Mouse (Mus musculus): Measurements from ENCODE around the gene Lrrc47. TPM values are rescaled to one million over a fixed set of nuclear protein-coding genes. Genes with fewer than 3 reads are reported as not detected.

Lrrc47 gene
- polyA plus RNA-seq, 1 experiment from 2014 or later: 8.6 TPM

DNA sequence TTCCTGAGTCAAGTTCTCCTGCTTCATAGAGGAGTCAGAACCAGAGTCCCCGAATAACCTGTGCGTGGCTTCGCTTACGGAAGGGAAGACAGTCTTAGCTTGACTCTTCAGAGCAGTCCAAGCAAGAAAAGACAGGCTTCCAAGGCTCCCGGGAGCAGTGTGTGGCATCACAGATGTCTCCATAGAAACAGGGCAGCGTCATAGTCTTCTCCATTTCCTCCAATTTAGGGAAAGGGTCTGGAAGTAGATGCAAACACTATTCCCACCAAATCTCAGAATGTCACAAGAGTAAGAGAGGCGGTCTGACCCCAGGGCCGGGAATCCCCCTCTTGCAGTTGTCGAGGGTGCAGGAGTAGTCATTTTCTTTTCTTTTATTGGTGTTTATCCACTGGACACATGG, 31.0 kb downstream of the Lrrc47 start, which contains the start of gene Ccdc27:
Gene Ccdc27 (minus strand): TSS at position 101 of the 400 bp plus-strand sequence.
- no peak within 1 kb of the TSS for H3K4me3 ChIP-seq (ENCODE audit: control insufficient read depth in 1 of 2, insufficient read depth in 1 of 2, low read depth in 1 of 2, low read length in 2 of 2)
- ATAC-seq (ENCODE audit: insufficient number of reproducible peaks, insufficient read depth, low FRiP score, low read depth): no peak
- no peaks in the 10 kb centered on the region for H3K4me1 ChIP-seq (ENCODE audit: control insufficient read depth in 2 of 2, insufficient read depth in 2 of 2, low read length in 2 of 2)
- H3K9me3 ChIP-seq (ENCODE audit: control insufficient read depth, low read length): no peaks in the 10 kb centered on the region
- H3K9ac ChIP-seq (ENCODE audit: low read length): no peak within 1 kb of the TSS
- WGBS: 79% methylated on average over 9 of the region's 9 CpGs
- H3K27ac ChIP-seq (replicated peaks in 1 of 2; ENCODE audit: control insufficient read depth in 1 of 2, insufficient read depth in 1 of 2, low read depth in 2 of 2, low read length in 2 of 2): no peak within 1 kb of the TSS
- H3K27me3 ChIP-seq (ENCODE audit: control insufficient read depth, insufficient read depth, low read length): peaks cover 10% of the 10 kb centered on the region; the same call in 1 of the 2 replicates
- no peak within 1 kb of the TSS for H3K4me2 ChIP-seq (ENCODE audit: low read length)
- H3K36me3 ChIP-seq (ENCODE audit: control insufficient read depth, insufficient read depth, low read length): no peaks in the 10 kb centered on the region

DNA sequence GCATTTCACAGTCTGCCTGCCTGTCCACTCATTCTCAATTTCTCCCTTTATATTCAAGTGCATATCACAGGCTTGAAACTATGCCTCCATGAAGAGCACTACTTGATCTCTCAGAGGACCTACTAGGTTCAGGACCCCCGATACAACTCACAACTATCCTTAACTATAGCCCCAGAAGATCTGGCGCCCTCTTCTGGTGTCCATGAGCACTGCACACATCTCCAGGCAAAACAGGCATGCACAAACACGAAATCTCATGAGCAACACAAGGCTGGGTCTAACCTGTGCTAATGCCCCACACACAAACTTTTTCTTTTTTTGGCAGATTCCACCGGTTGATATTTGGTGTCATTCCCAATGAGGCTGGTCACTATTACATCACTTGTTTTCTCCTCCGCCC, 34.3 kb downstream of the Lrrc47 start:
- 65% methylated on average over 5 of the region's 5 CpGs for WGBS
- Histone ChIP-seq H3K27me3 (ENCODE audit: control insufficient read depth, insufficient read depth, low read length) (peaks cover 10% of the 10 kb centered on the region; the same call in 1 of the 2 replicates), H3K4me3 (ENCODE audit: control insufficient read depth in 1 of 2, insufficient read depth in 1 of 2, low read depth in 1 of 2, low read length in 2 of 2) (no peak overlapping the region), H3K4me1 (ENCODE audit: control insufficient read depth in 2 of 2, insufficient read depth in 2 of 2, low read length in 2 of 2) (no peaks in the 10 kb centered on the region), H3K9me3 (ENCODE audit: control insufficient read depth, low read length) (no peaks in the 10 kb centered on the region), H3K9ac (ENCODE audit: low read length) (no peak overlapping the region), H3K27ac (replicated peaks in 1 of 2; ENCODE audit: control insufficient read depth in 1 of 2, insufficient read depth in 1 of 2, low read depth in 2 of 2, low read length in 2 of 2) (no peak overlapping the region), H3K36me3 (ENCODE audit: control insufficient read depth, insufficient read depth, low read length) (no peaks in the 10 kb centered on the region), H3K4me2 (ENCODE audit: low read length) (no peak overlapping the region)
- no peak for ATAC-seq (ENCODE audit: insufficient number of reproducible peaks, insufficient read depth, low FRiP score, low read depth)

DNA sequence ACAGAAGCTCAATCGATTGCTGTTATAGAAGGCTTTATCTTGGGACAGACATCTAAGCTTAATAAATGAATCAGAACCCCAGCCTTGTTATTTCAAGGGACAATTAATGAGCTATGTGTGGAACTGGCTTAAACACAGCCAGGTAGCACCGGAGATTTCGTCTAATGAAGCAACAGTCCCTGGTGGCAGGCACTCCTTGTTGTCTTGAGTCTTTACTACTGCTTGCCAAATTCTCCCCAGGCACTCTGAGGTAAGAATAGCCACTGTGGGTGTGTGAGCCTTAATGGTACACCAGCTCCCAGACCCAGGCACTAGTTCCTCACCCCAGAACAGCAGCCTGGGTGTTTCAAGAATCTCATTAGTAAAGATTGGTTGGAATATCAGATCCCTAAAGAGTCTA, 39.9 kb downstream of the Lrrc47 start:
- Histone ChIP-seq H3K27me3 (ENCODE audit: control insufficient read depth, insufficient read depth, low read length) (no peaks in the 10 kb centered on the region), H3K4me3 (ENCODE audit: control insufficient read depth in 1 of 2, insufficient read depth in 1 of 2, low read depth in 1 of 2, low read length in 2 of 2) (no peak overlapping the region), H3K36me3 (ENCODE audit: control insufficient read depth, insufficient read depth, low read length) (no peaks in the 10 kb centered on the region), H3K9me3 (ENCODE audit: control insufficient read depth, low read length) (no peaks in the 10 kb centered on the region), H3K4me2 (ENCODE audit: low read length) (no peak overlapping the region), H3K27ac (replicated peaks in 1 of 2; ENCODE audit: control insufficient read depth in 1 of 2, insufficient read depth in 1 of 2, low read depth in 2 of 2, low read length in 2 of 2) (no peak overlapping the region), H3K9ac (ENCODE audit: low read length) (no peak overlapping the region), H3K4me1 (ENCODE audit: control insufficient read depth in 2 of 2, insufficient read depth in 2 of 2, low read length in 2 of 2) (no peaks in the 10 kb centered on the region)
- ATAC-seq (ENCODE audit: insufficient number of reproducible peaks, insufficient read depth, low FRiP score, low read depth): no peak
- WGBS: 78% methylated on average over 3 of the region's 3 CpGs

DNA sequence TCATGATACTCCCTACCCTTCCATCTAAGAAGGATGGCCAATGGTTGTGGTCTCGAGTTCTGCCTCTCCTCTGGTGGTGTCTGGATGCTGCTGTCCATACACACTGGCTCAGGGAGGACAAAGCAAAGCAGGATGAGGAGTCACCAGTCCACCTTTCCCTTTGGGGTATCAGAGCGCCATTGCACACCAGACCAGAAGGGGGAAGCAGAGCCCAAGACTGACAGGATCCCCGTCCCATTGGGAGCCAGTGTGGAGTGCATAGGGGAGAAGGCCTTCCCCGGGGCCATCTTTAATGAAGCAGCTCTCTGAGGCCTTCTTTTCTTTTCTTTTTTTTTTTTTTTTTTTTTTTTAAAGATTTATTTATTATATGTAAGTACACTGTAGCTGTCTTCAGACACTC, 41.5 kb downstream of the Lrrc47 start:
- H3K4me2 ChIP-seq (ENCODE audit: low read length): no peak overlapping the region
- no peak overlapping the region for H3K27ac ChIP-seq (replicated peaks in 1 of 2; ENCODE audit: control insufficient read depth in 1 of 2, insufficient read depth in 1 of 2, low read depth in 2 of 2, low read length in 2 of 2)
- no peaks in the 10 kb centered on the region for H3K27me3 ChIP-seq (ENCODE audit: control insufficient read depth, insufficient read depth, low read length)
- H3K36me3 ChIP-seq (ENCODE audit: control insufficient read depth, insufficient read depth, low read length): no peaks in the 10 kb centered on the region
- no peaks in the 10 kb centered on the region for H3K4me1 ChIP-seq (ENCODE audit: control insufficient read depth in 2 of 2, insufficient read depth in 2 of 2, low read length in 2 of 2)
- ATAC-seq (ENCODE audit: insufficient number of reproducible peaks, insufficient read depth, low FRiP score, low read depth): no peak
- H3K4me3 ChIP-seq (ENCODE audit: control insufficient read depth in 1 of 2, insufficient read depth in 1 of 2, low read depth in 1 of 2, low read length in 2 of 2): no peak overlapping the region
- H3K9me3 ChIP-seq (ENCODE audit: control insufficient read depth, low read length): no peaks in the 10 kb centered on the region
- 57% methylated on average over 4 of the region's 4 CpGs for WGBS
- H3K9ac ChIP-seq (ENCODE audit: low read length): no peak overlapping the region

DNA sequence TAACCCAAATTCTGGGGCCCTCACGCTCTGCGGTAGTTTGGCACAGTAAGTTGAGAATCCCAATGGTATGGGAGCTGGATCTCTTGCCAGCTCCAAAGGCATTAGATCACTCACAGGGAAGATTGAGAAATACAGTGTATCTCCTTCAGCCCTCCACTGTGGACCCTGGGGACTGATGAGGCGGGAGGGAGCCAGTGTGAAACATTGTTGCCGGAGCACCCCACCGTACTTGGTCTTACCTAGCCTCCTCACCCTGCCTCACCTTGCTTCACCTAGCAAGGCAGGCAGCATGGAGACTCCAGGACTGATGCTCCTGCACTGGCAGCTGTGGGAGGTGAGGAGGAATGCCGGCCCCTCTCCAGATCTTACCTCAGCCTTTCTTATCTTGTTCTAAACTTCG, 44.0 kb downstream of the Lrrc47 start:
- ATAC-seq (ENCODE audit: insufficient number of reproducible peaks, insufficient read depth, low FRiP score, low read depth): no peak
- WGBS: 63% methylated on average over 7 of the region's 7 CpGs
- Histone ChIP-seq H3K4me3 (ENCODE audit: control insufficient read depth in 1 of 2, insufficient read depth in 1 of 2, low read depth in 1 of 2, low read length in 2 of 2) (no peak overlapping the region), H3K36me3 (ENCODE audit: control insufficient read depth, insufficient read depth, low read length) (no peaks in the 10 kb centered on the region), H3K9me3 (ENCODE audit: control insufficient read depth, low read length) (no peaks in the 10 kb centered on the region), H3K27ac (replicated peaks in 1 of 2; ENCODE audit: control insufficient read depth in 1 of 2, insufficient read depth in 1 of 2, low read depth in 2 of 2, low read length in 2 of 2) (no peak overlapping the region), H3K9ac (ENCODE audit: low read length) (no peak overlapping the region), H3K4me1 (ENCODE audit: control insufficient read depth in 2 of 2, insufficient read depth in 2 of 2, low read length in 2 of 2) (no peaks in the 10 kb centered on the region), H3K4me2 (ENCODE audit: low read length) (no peak overlapping the region), H3K27me3 (ENCODE audit: control insufficient read depth, insufficient read depth, low read length) (no peaks in the 10 kb centered on the region)

DNA sequence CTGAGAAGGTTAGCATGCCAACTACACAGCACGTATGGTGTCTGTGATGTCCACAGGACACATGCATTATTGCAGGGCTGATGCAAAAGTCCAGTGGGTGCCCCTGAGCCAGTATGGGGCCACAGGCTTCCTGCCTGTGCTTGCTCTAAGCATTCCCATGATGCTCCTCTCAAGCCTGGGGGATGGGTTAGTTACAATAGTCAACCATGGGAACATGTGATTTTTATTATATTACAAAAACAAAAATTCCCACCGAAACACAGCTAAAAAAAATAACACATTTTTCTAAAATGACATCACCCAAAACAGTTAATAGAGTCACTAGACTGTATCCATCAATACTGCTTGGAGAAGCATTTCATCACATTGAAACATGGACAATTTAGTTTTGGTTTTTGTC, 44.5 kb downstream of the Lrrc47 start:
- no peaks in the 10 kb centered on the region for H3K36me3 ChIP-seq (ENCODE audit: control insufficient read depth, insufficient read depth, low read length)
- no peaks in the 10 kb centered on the region for H3K4me1 ChIP-seq (ENCODE audit: control insufficient read depth in 2 of 2, insufficient read depth in 2 of 2, low read length in 2 of 2)
- no peak overlapping the region for H3K4me3 ChIP-seq (ENCODE audit: control insufficient read depth in 1 of 2, insufficient read depth in 1 of 2, low read depth in 1 of 2, low read length in 2 of 2)
- no peaks in the 10 kb centered on the region for H3K9me3 ChIP-seq (ENCODE audit: control insufficient read depth, low read length)
- H3K9ac ChIP-seq (ENCODE audit: low read length): no peak overlapping the region
- 60% methylated on average over 2 of the region's 2 CpGs for WGBS
- H3K27me3 ChIP-seq (ENCODE audit: control insufficient read depth, insufficient read depth, low read length): no peaks in the 10 kb centered on the region
- no peak overlapping the region for H3K27ac ChIP-seq (replicated peaks in 1 of 2; ENCODE audit: control insufficient read depth in 1 of 2, insufficient read depth in 1 of 2, low read depth in 2 of 2, low read length in 2 of 2)
- H3K4me2 ChIP-seq (ENCODE audit: low read length): no peak overlapping the region
- no peak for ATAC-seq (ENCODE audit: insufficient number of reproducible peaks, insufficient read depth, low FRiP score, low read depth)

DNA sequence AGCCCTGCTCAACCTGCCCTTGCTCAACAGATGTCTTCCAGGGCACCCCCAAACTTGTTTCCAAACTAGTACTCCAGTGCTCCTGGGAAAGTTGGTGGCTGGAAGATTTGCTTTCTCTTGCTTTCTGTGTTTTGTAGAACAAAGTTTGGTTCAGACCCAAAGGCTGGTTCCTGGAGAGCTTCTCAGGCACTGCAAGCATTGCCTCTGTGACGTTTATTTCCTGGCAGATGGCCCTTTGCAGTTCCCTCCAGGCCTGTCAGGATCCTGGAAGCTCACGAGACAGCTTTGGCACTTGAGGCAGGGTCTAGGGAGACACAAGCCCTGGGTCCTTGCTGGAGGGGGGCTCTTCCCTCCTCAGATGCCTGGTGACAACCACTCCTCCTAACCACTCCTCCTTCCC, 45.1 kb downstream of the Lrrc47 start:
- Histone ChIP-seq H3K4me1 (ENCODE audit: control insufficient read depth in 2 of 2, insufficient read depth in 2 of 2, low read length in 2 of 2) (no peaks in the 10 kb centered on the region), H3K27ac (replicated peaks in 1 of 2; ENCODE audit: control insufficient read depth in 1 of 2, insufficient read depth in 1 of 2, low read depth in 2 of 2, low read length in 2 of 2) (no peak overlapping the region), H3K4me3 (ENCODE audit: control insufficient read depth in 1 of 2, insufficient read depth in 1 of 2, low read depth in 1 of 2, low read length in 2 of 2) (no peak overlapping the region), H3K27me3 (ENCODE audit: control insufficient read depth, insufficient read depth, low read length) (no peaks in the 10 kb centered on the region), H3K9me3 (ENCODE audit: control insufficient read depth, low read length) (no peaks in the 10 kb centered on the region), H3K4me2 (ENCODE audit: low read length) (no peak overlapping the region), H3K36me3 (ENCODE audit: control insufficient read depth, insufficient read depth, low read length) (no peaks in the 10 kb centered on the region), H3K9ac (ENCODE audit: low read length) (no peak overlapping the region)
- WGBS: 25% methylated on average over 2 of the region's 2 CpGs
- no peak for ATAC-seq (ENCODE audit: insufficient number of reproducible peaks, insufficient read depth, low FRiP score, low read depth)

DNA sequence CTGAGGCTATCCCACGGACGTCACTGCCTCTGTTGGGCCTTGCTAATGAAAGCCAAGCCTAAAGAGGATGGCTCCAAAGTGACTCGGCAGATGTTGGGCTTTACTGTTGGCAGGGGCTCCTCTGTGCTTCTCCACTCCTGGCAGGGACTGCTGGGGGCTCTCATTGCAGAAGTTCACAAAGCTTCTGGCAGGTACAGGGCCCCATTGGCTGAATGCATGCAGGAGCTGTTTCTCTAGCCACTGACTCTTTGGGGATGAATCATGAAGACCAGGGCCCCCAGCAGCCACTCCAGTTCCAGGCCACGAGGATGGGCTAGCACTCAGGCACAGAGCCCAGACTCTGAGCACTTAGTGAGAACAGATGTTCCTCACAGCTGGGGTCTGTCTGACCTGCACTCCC, 46.2 kb downstream of the Lrrc47 start:
- Histone ChIP-seq H3K4me3 (ENCODE audit: control insufficient read depth in 1 of 2, insufficient read depth in 1 of 2, low read depth in 1 of 2, low read length in 2 of 2) (no peak overlapping the region), H3K9me3 (ENCODE audit: control insufficient read depth, low read length) (no peaks in the 10 kb centered on the region), H3K4me2 (ENCODE audit: low read length) (no peak overlapping the region), H3K36me3 (ENCODE audit: control insufficient read depth, insufficient read depth, low read length) (no peaks in the 10 kb centered on the region), H3K9ac (ENCODE audit: low read length) (no peak overlapping the region), H3K27ac (replicated peaks in 1 of 2; ENCODE audit: control insufficient read depth in 1 of 2, insufficient read depth in 1 of 2, low read depth in 2 of 2, low read length in 2 of 2) (no peak overlapping the region), H3K4me1 (ENCODE audit: control insufficient read depth in 2 of 2, insufficient read depth in 2 of 2, low read length in 2 of 2) (no peaks in the 10 kb centered on the region), H3K27me3 (ENCODE audit: control insufficient read depth, insufficient read depth, low read length) (no peaks in the 10 kb centered on the region)
- ATAC-seq (ENCODE audit: insufficient number of reproducible peaks, insufficient read depth, low FRiP score, low read depth): no peak
- 53% methylated on average over 4 of the region's 4 CpGs for WGBS

All from heart, embryonic 14.5 days (tissue).